17 mouse cellular contexts compared by ENCODE assay signal in genomic region chr1:44550261-44550660, GRCm38 (mm10). TPM values are rescaled to one million over a fixed set of nuclear protein-coding genes. Genes with fewer than 3 reads are reported as not detected.
DNase-seq lines count a peak whose midpoint lies in the region; ATAC-seq and TF ChIP-seq lines count a peak whose summit lies in the region.
"Had no signal": no experiment of that assay in that cellular context is flagged by ENCODE, and none has a peak within 500 bp of the region (broad histone marks: within the 10 kb centered on the region; RNA-seq: fewer than 3 reads in every experiment).

No protein-coding gene starts in this region.

- no peak for TF ChIP-seq CTCF in lung, postnatal 0 days (IDR thresholded peaks at IDR 0.05)

- no peak overlapping the region for H3K4me2 ChIP-seq in forebrain, embryonic 12.5 days
- H3K4me2 ChIP-seq in lung, postnatal 0 days (replicated peaks; ENCODE audit: low read depth, low read length): no peak overlapping the region

- no peak for ATAC-seq in forebrain, embryonic 12.5 days (ENCODE audit: low FRiP score)
- no peak for ATAC-seq in lung, postnatal 0 days
- ATAC-seq: activated CD4-positive, CD25-positive, alpha-beta regulatory T cell, adult 4 months; forebrain, postnatal 0 days; intestine, embryonic 16.5 days; Patski had no signal

- H3K27me3 ChIP-seq in forebrain, embryonic 10.5 days (ENCODE audit: poor library complexity, severe bottlenecking): no peaks in the 10 kb centered on the region
- H3K27me3 ChIP-seq in forebrain, embryonic 12.5 days: peaks cover 7% of the 10 kb centered on the region; the same call in 1 of the 2 replicates
- H3K27me3 ChIP-seq in lung, postnatal 0 days (replicated peaks; ENCODE audit: insufficient read depth, low read length): no peaks in the 10 kb centered on the region
- H3K27me3 ChIP-seq: CH12.LX; hindbrain, embryonic 15.5 days; Patski had no signal

- 77% methylated on average over 6 of the region's 6 CpGs for WGBS in forebrain, embryonic 10.5 days
- 83% methylated on average over 6 of the region's 6 CpGs for WGBS in forebrain, embryonic 12.5 days
- 80% methylated on average over 6 of the region's 6 CpGs for WGBS in lung, postnatal 0 days

- peaks cover 41% of the 10 kb centered on the region for H3K4me1 ChIP-seq in forebrain, embryonic 10.5 days
- H3K4me1 ChIP-seq in forebrain, embryonic 12.5 days: peaks cover 25% of the 10 kb centered on the region
- H3K4me1 ChIP-seq in lung, postnatal 0 days (ENCODE audit: insufficient read depth, low read depth, low read length): no peaks in the 10 kb centered on the region; the same call in 1 of the 2 replicates

- no peaks in the 10 kb centered on the region for H3K36me3 ChIP-seq in forebrain, embryonic 10.5 days (replicated peaks)
- no peaks in the 10 kb centered on the region for H3K36me3 ChIP-seq in forebrain, embryonic 12.5 days (replicated peaks)
- H3K36me3 ChIP-seq in lung, postnatal 0 days (ENCODE audit: insufficient read depth, low read length): no peaks in the 10 kb centered on the region
- H3K36me3 ChIP-seq: heart, embryonic 10.5 days; hindbrain, embryonic 15.5 days had no signal

- no peak overlapping the region for H3K4me3 ChIP-seq in forebrain, embryonic 10.5 days
- H3K4me3 ChIP-seq in forebrain, embryonic 12.5 days (replicated peaks): no peak overlapping the region
- H3K4me3 ChIP-seq in lung, postnatal 0 days (ENCODE audit: low read depth, low read length): no peak overlapping the region
- H3K4me3 ChIP-seq: hindbrain, embryonic 15.5 days had no signal

- DNase-seq in forebrain, embryonic 10.5 days (ENCODE audit: extremely low spot score, low spot score): peak; percentile 14
- peak; percentile 91 for DNase-seq in heart, adult 11 months
- DNase-seq in heart, postnatal 36 days: no peak
- peak; percentile 37 for DNase-seq in testis, postnatal 10 days (ENCODE audit: low spot score)
- no peak for DNase-seq in testis, postnatal 14 days (ENCODE audit: low spot score)
- no peak for DNase-seq in lung, postnatal 0 days (ENCODE audit: low spot score)
- DNase-seq: cerebellum, adult 8-10 months; cerebellum, postnatal 25 days; forebrain, postnatal 0 days; kidney, adult 8-10 months had no signal

- TF ChIP-seq EP300 in lung, postnatal 0 days (IDR thresholded peaks at IDR 0.05): no peak

- no peaks in the 10 kb centered on the region for H3K9me3 ChIP-seq in forebrain, embryonic 10.5 days
- H3K9me3 ChIP-seq in forebrain, embryonic 12.5 days: no peaks in the 10 kb centered on the region
- no peaks in the 10 kb centered on the region for H3K9me3 ChIP-seq in lung, postnatal 0 days (ENCODE audit: low read length)
- H3K9me3 ChIP-seq: heart, embryonic 10.5 days; hindbrain, embryonic 15.5 days had no signal

- H3K27ac ChIP-seq in forebrain, embryonic 10.5 days: no peak overlapping the region
- no peak overlapping the region for H3K27ac ChIP-seq in forebrain, embryonic 12.5 days
- H3K27ac ChIP-seq in lung, postnatal 0 days (ENCODE audit: low read length): no peak overlapping the region
- H3K27ac ChIP-seq: hindbrain, embryonic 15.5 days had no signal

- intact Hi-C loops in heart, postnatal 36 days (cut with DNase I): loop anchor here (2.0 to 10.0 kb wide), 3 partner anchors 191 to 765 kb away; partner anchors contain the start of gene Col3a1

- no peak overlapping the region for H3K9ac ChIP-seq in forebrain, embryonic 12.5 days
- H3K9ac ChIP-seq in lung, postnatal 0 days (replicated peaks; ENCODE audit: low read depth): no peak overlapping the region
- H3K9ac ChIP-seq: forebrain, postnatal 0 days; hindbrain, embryonic 15.5 days had no signal

RNA-seq across cellular contexts. Expression of gene Gulp1, which starts 1.1 kb away (rescaled TPM):
- polyA plus RNA-seq in forebrain, embryonic 10.5 days (2016; fragmentation: Nextera tagmentation; extraction: Ambion mirVana): 22.7 and 24.1 TPM in 2 replicates
- 20.4 and 20.8 TPM in 2 replicates for polyA plus RNA-seq in forebrain, embryonic 12.5 days (2016; fragmentation: Nextera tagmentation; extraction: Ambion mirVana)
- 1 to 10 TPM; 5.3 to 7.2 TPM for total RNA-seq in heart, postnatal 36 days (2021)
- 19.0 and 22.0 TPM in 2 replicates for polyA plus RNA-seq in lung, postnatal 0 days (2015; fragmentation: Nextera tagmentation; extraction: Ambion mirVana)
- total RNA-seq: CH12.LX had no signal
- polyA plus RNA-seq: activated CD4-positive, CD25-positive, alpha-beta regulatory T cell, adult 4 months had no signal

Comparison
In these comparisons a context has a peak if more than half of its experiments do, and no peak if none do; other contexts are left out.
1. DNase-seq: peak in forebrain, embryonic 10.5 days (single experiment), heart, adult 11 months (single experiment) and testis, postnatal 10 days (single experiment); none in heart, postnatal 36 days (0 of 2), testis, postnatal 14 days (single experiment) and lung, postnatal 0 days (single experiment).